Mouse (Mus musculus) limb, embryonic 12.5 days (tissue): ENCODE data around the gene Actn2. TPM values are rescaled to one million over a fixed set of nuclear protein-coding genes. Genes with fewer than 3 reads are reported as not detected.

ENCODE experiments used
- polyA plus RNA-seq: library from polyadenylated mRNA; unstranded; fragments of >200 nt; fragmentation: Nextera tagmentation; extraction: Ambion mirVana; gene quantifications from 2 replicates; pipeline ENCODE4 v1.2.1, GENCODE M21; 2016

Actn2 gene
- polyA plus RNA-seq, 1 experiment from 2014 or later: 66.9 TPM

Other genes with a start within 250 kb of the Actn2 start
- 0.28 and 0.35 TPM in 2 replicates for gene Ryr2, start 233.8 kb downstream of the Actn2 start, polyA plus RNA-seq
- 24.5 and 25.6 TPM in 2 replicates for gene Mtr, start 82.6 kb downstream of the Actn2 start, polyA plus RNA-seq
- 28.0 and 29.5 TPM in 2 replicates for gene Heatr1, start 54.3 kb upstream of the Actn2 start, polyA plus RNA-seq
- 13.0 TPM in 2 replicates for gene Lgals8, start 124.2 kb upstream of the Actn2 start, polyA plus RNA-seq
- gene Edaradd, start 179.7 kb upstream of the Actn2 start, polyA plus RNA-seq: 2.3 and 2.5 TPM in 2 replicates
- gene Ero1lb, start 225.1 kb upstream of the Actn2 start, polyA plus RNA-seq: 6.4 and 6.8 TPM in 2 replicates